Mouse (Mus musculus) large intestine, adult 2 months (tissue): Measurements from ENCODE around the gene Abhd14a. TPM values are rescaled to one million over a fixed set of nuclear protein-coding genes. Genes with fewer than 3 reads are reported as not detected.

Experiments
- DNase-seq: peaks from one replicate; pipeline ENCODE4 v3.0.0-alpha.2; 2012; ENCODE audit warnings: low read depth, low spot score
- WGBS: fragments of 180-500 bp; shearing (Covaris S2); methylation state at CpG from one replicate; pipeline ENCODE4 v1.1.7; 2018; 5-methylcytosine and 5-hydroxymethylcytosine counted together
- polyA plus RNA-seq: library from polyadenylated mRNA; depleted of rRNA; stranded (reverse); fragments of >200 nt; gene quantifications from 2 replicates; pipeline ENCODE4 v1.2.3, GENCODE M21; 2012

The Abhd14a gene
- polyA plus RNA-seq, 1 experiment, result 43.9 TPM

GRCm38 (mm10) chr9:106454071-106454761 is 6.7 kb upstream of the Abhd14a start:
- no peak for DNase-seq
- 20% methylated on average over 20 of the region's 20 CpGs for WGBS

DNA sequence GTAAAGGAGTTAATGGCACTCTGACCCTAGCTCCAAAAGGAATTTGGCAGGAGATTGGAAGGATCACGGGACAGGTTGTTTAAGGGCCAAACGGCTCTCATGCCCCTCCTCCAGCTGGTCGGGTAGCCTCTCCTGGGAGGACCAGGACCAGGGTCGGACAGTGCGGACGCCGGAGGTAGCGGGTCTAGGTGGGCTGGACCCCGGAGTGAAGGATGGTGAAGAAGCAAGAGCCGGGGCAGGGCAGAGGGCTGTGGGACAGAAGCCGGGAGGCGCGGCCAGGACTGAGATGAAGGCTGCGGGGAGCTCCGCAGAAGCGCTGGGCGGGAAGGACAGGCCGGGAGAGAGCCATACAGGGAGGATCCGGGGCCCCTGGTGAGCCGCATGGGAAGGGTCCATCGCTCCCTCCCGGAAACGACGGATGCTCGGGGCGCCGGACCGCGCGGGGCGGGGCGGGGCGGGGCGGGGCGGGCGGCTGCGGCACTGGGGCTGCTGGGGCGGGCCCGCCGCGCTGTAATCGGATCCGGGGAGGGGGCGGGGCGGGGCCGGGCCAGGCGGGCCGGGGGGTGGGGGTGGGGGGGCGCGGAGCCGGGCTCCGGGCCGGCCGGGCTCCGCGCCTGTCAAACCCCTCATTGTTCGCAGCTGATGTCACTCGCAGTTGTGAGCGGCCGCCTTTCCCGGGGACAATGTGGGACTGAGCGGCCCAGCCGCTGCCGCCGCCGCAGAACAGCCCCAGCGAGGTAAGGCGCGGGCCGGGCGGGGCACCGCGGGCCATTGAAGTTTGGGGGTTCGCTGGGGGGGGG is 6.0 kb upstream of the Abhd14a start, which contains the start of gene Pcbp4:
TSS of gene Pcbp4 (plus strand) at position 21 of the 800 bp plus-strand sequence.
- DNase-seq, result no peak
- WGBS, result under 1% methylated on average over 55 of the region's 74 CpGs

DNA sequence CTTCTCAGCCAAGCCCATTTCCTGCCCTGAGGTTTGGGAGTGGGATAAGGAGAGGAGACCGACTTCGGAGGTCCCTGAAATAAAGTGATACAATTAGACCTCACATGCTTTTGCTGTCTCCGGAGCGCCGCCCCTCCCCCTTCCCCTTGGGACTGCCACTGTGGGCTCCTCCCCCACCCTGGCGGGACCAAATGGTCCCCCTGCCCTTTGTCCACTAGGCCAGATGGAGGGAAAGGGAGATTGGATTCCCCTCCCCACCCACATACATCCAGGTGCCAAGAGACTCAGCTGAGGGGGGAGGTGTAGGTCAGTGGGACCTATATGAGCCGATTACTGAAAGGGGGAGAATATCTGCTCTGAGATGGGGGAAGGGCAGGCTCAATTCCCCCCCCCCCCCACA is 5.3 kb upstream of the Abhd14a start:
- no peak for DNase-seq
- 53% methylated on average over 7 of the region's 7 CpGs for WGBS

GRCm38 (mm10) chr9:106452351-106452750 is 4.9 kb upstream of the Abhd14a start:
- 80% methylated on average over 6 of the region's 6 CpGs for WGBS
- DNase-seq, result no peak

GRCm38 (mm10) chr9:106451899-106452298 is 4.4 kb upstream of the Abhd14a start:
- no peak for DNase-seq
- 84% methylated on average over 2 of the region's 2 CpGs for WGBS

GRCm38 (mm10) chr9:106451298-106451697 is 3.8 kb upstream of the Abhd14a start:
- 82% methylated on average over 11 of the region's 11 CpGs for WGBS
- DNase-seq, result no peak

GRCm38 (mm10) chr9:106450661-106451060 is 3.2 kb upstream of the Abhd14a start:
- no peak for DNase-seq
- WGBS, result 34% methylated on average over 9 of the region's 9 CpGs

- 89% methylated on average over 8 of the region's 8 CpGs for WGBS
- DNase-seq, result no peak
Observed at GRCm38 (mm10) chr9:106449947-106450346, 2.5 kb upstream of the Abhd14a start.

- WGBS, result under 1% methylated on average over 23 of the region's 23 CpGs
Observed at GRCm38 (mm10) chr9:106448498-106449031, 1.1 kb upstream of the Abhd14a start.

GRCm38 (mm10) chr9:106447951-106448350 is 473 bp upstream of the Abhd14a start:
- no peak for DNase-seq
- WGBS, result 18% methylated on average over 9 of the region's 9 CpGs

More at GRCm38 (mm10) chr9:106448498-106449031, 1.1 kb upstream of the Abhd14a start:
- DNase-seq, result peak; percentile 67

- DNase-seq, result no peak
- WGBS, result 70% methylated on average over 4 of the region's 4 CpGs
Observed at GRCm38 (mm10) chr9:106444836-106445235, 2.6 kb downstream of the Abhd14a start.

DNA sequence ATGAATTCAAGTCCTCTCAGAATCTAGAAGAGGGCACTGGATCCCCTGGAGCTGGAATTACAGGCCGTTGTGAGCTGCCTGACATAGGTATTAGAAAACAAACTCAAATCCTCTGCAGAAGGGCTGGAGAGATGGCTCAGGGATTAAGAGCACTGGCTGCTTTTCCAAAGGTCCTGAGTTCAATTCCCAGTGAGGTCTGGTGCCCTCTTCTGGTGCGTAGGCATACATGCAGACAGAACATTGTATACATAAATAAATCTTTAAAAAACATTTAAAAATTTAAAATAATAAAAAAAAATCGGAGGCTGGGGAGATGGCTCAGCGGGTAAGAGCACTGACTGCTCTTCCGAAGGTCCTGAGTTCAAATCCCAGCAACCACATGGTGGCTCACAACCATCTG is 4.8 kb downstream of the Abhd14a start:
- no peak for DNase-seq
- WGBS, result 76% methylated on average over 5 of the region's 5 CpGs

- 62% methylated on average over 9 of the region's 9 CpGs for WGBS
Observed at GRCm38 (mm10) chr9:106436566-106436965, 10.9 kb downstream of the Abhd14a start.

DNA sequence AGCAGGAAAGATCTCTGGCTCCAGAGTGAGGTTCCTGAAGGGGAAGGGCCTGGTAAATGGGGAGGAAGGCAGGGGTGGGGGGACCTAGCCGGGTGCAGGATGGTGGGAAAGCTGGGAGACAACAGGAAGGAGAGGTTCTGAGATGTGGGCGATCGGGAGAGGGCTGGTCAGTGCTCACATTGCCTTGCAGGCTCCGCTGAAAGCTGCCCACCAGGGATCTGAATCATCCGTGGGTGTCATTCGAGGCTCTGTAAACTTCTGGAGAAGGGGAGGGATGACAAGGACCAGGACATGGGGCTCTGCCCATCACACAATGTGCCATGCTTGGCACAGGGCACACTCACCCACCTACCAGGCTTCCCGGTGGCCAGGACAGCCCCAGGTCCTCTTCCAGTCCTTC is 14.1 kb downstream of the Abhd14a start:
- WGBS, result 33% methylated on average over 7 of the region's 7 CpGs
- no peak for DNase-seq

More at GRCm38 (mm10) chr9:106436566-106436965, 10.9 kb downstream of the Abhd14a start:
- DNase-seq, result no peak

DNA sequence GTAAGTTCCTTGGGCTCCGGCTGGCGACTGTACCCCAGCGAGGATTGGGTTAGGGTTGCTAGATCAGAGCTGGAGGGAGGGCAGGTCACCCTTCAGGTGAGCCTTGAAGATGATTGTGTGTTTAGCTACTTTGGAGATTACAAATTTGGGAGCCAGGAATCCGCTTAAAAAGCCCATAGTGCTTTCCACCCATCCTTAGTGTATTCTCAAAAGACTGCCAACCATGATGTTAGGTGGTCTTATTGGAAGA is 17.5 kb downstream of the Abhd14a start:
- no peak for DNase-seq
- 3% methylated on average over 4 of the region's 4 CpGs for WGBS

DNA sequence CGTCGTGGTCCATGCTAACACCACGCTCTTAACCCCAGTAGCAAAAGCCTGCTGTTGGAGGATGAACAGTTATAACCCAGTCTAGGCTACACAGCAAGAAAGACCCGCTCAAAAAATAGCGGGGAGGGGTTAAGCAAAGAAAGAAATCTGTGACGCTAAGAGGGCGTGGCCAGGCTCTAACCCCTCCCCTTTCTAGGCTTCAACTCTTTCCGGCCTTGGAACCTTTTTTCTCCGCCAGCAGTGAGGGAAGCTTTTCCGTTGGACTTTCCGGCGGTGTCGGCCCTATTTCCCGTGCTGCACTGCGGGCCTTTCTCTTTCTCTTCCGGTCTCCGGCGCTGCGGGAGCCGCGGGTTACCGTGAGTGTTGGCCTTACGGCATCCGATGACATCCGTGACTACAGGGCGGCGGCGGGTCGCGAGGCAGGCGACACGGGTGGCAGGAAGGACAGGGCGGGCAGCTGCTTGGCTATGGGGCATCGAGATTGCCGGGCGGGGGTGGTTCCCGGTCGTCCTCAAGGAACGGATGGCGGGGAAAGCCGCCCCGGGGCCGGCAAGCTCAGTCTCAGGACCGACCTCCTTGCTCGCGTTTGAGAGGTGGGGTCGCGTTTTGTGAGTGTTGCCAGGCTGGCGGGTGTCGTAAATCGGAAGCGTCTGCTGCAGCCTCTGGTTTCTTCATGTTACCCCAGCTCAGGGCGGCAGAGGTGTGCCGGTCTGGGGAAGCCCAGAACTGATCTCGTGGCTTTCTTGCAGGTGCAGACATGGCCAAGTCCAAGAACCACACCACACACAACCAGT is 18.1 kb downstream of the Abhd14a start, which contains the start of gene Rpl29:
TSS of gene Rpl29 (plus strand) at position 234 of the 794 bp plus-strand sequence.
- DNase-seq, result peak; percentile 93
- under 1% methylated on average over 55 of the region's 55 CpGs for WGBS

DNA sequence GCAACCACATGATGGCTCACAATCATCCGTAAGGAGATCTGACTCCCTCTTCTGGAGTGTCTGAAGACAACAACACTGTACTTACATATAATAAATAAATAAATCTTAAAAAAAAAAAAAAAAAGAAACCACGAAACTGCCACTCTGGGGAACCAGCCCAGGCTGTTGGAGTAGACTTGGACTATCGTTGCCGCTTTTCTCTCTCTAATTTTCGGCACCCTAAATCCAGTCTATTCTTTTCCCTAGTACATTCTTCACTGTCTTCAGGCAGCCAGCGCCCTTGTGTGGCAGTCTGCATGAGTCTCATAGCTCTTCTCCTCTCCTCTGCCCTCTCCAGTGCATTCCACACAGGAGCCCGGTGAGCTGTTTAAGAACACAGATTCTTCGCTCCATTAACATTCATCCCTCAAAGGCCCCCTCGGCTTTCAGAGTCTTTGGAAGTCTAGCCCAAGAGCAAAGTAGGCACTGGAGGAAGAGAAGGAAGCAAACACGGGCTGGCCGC is 18.7 kb downstream of the Abhd14a start:
- WGBS, result 2% methylated on average over 11 of the region's 11 CpGs
- no peak for DNase-seq

DNA sequence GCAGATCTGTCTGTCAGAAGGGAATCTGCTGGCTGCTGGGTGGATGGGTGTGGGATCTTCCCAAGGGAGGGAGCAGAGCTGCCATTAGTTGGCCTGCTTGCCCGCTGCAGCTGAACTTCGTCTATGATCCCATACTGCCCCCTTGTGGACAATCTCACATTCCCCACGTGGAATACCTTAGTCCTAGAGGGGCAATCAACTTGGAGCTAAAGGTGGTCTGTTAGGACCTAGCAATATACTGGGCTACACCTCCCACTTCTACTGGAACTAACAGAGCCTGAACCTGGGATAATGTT is 25.7 kb downstream of the Abhd14a start:
- peak; percentile 56 for DNase-seq
- 0% methylated on average over 3 of the region's 3 CpGs for WGBS

DNA sequence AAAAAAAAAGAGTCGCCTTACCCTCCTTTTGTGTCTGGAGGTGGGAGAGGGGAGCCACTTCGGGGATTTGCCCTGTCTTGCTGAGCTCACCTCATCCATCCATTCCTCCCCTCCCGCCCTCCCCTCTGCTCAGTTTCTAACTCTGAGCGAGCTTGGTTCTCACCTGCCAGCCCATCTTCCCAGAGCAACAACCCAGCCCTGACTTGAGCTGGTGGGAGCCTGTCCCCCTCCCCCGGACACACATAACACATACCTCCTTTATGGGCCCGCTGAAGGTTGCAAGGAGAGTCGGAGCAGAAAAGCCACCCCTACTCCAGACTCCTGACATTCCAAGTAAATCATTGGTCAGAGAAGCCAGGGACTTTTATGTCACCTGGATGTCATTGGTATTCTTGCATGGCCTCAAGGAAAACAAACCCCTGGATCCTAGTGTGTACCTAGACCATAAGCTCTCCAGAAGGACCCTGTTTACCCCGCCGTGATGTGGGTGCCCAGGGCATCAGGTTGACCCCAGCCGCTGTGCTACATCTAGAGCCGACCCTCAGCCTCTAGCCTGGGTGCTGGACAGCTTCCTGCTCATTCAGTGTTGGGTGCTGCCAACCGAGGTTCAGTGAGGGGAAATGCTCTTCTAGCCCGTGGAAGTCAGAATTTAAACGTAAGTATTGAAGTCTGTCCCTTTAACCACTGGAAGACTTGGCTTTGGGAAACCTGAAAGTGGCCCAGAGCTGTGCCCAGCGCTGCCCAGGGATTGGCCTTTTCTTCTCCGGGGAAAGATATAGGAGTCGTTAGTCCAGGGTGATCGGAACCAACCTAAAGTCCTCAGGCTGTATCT is 26.2 kb downstream of the Abhd14a start:
- WGBS, result 22% methylated on average over 18 of the region's 18 CpGs
- no peak for DNase-seq
